Mouse (Mus musculus) urinary bladder, postnatal 4 days (tissue): ENCODE measurements around the gene Slc35e3.

Source experiments
- DNase-seq, 2 experiments: peaks; one replicate each; pipeline ENCODE4 v3.0.0; 2021 to 2022; ENCODE audit warnings: low spot score in 2 of 2

Gene Slc35e3

GRCm38 (mm10) chr10:117776281-117777102 lies 30.3 kb upstream of the Slc35e3 start:
- no peak for DNase-seq

DNA sequence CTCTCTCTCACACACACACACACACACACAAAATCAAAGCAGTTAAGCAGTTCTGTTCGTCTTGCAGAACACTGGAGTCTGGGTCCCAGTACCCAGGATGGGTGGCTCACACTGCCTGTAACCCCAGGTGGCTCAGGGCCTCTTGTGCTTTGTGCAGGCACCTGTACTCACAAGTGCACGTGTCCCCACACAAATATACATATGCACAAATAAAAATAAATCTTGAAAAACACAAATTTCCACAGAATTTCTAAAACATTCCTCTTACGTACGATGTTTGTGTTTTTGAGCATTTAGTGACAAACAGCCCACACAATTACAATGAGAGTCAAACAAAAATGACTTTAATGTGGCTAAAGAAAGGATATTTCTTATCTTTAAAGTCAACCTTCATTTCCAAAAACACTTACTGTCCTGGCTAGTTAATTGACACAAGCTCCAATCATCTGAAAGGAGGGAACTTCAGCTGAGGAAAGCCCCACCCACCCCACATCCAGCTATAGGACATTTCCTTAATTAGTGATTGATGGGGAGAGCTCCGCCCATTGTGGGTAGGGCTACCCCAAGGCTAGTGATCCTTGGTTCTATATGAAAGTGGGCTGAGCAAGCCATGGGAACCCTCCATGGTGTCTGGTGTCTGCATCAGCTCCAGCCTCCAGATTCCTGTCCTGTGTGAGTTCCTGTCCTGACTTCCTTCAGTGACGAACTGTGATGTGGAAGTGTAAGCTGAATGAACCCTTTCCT lies 29.4 kb upstream of the Slc35e3 start:
- DNase-seq = no peak

DNA sequence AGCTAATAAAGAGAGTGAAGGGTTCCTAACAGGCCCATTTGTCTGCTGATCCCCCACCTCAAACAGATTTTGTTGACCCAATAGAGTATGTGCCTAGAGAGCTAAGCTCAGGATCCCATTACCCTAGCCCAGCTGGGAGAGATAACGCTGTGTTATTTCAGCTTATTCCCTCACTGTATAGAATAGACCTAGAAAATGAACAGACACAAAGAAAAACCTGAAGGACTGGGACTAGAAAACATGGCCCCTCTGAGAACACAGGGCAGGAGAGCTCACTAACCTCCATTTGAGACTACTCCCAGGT lies 28.6 kb upstream of the Slc35e3 start:
- no peak for DNase-seq

GRCm38 (mm10) chr10:117774011-117774816 lies 28.0 kb upstream of the Slc35e3 start:
- no peak for DNase-seq

GRCm38 (mm10) chr10:117773106-117773720 lies 27.0 kb upstream of the Slc35e3 start:
- DNase-seq = no peak

- no peak for DNase-seq
Measured at GRCm38 (mm10) chr10:117772364-117773105, 26.4 kb upstream of the Slc35e3 start.

GRCm38 (mm10) chr10:117771131-117771510 lies 25.0 kb upstream of the Slc35e3 start:
- DNase-seq = no peak

GRCm38 (mm10) chr10:117770286-117771130 lies 24.3 kb upstream of the Slc35e3 start:
- no peak for DNase-seq

- no peak for DNase-seq
Measured at GRCm38 (mm10) chr10:117769541-117770285, 23.5 kb upstream of the Slc35e3 start.

GRCm38 (mm10) chr10:117768141-117768440 lies 21.9 kb upstream of the Slc35e3 start:
- DNase-seq = no peak

DNA sequence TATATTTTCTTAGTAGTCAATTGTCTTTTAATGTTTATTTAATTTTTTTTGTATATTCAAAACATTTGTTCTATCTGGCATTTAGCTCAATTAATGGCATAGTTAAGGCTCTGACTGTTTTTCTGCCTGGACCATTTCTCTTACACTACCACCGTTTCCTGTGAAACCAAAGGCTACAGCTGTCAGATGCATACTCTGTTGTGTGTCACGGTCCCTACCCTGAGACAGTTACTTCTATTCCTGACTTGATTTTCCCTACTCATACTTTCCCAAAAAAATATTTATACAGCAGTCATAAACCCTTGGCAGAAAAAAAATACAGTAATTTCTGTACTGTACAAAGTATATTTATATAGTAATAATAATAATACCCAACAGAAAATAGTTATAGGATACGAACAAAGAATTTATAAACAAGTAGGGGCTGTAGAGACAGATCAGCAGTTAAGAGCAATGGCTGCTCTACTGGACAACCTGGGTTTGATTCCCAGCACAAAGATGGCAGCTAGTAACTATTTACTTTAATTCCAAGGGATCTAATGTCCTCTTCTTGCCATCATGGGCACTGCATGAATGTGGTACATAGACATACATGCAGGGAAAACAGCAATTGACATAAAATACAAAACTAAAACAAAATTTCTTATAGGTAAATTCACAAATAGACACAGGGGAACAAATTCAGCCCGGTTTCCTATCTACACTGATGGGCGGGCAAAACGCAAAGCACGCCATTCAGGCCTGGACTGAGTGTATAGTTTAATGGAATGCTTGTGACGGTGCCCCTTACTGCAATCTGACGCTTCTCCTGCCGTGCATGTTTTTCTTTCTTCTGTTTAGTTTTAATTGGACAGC lies 21.3 kb upstream of the Slc35e3 start:
- no peak for DNase-seq

DNA sequence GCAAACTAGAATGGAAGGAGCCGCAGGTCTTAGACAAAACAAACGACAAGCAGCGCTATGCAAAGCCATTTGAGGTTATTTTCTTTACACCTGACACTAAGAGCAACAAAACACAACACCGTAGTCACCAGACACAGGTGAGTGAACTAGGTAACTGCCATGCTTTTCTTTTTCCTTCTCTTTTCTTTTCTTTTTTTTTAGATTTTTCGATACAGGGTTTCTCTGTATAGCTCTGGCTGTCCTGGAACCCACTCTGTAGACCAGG lies 20.7 kb upstream of the Slc35e3 start:
- DNase-seq = no peak

DNA sequence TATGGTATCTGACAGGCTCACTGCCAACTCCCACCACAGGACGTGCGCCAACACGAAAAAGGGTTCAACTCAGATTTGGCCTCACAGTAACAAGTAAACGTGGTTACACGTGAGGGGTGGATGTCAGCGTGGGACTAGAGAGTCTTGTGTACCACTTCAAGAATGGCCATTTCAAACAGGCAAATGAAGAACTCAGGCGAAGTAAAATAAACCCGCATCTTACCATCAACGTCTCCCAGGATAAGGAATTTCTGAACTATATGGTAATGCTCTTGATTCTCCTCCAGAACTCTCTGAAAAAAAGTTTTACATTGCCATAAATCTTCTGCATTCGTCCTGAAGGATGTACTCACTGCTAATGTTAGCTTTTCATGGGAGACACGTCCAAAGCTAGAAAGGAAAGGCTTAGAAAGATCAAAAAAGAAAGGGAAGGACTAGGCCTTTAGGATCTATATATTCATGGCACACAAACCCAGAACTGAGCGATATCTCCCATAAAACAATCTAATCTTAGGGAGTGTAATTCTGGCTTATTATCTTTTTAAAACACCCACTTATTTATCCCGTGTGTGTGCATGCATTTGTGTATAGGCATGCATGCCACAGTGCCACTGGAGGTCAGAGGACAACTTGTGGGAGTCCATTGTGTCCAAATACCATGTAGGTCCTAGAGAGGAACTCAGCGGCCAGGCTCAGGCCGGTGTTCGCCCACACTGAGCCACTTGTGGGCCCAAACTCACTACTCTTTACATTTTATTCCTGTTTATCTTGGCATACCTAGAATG lies 20.1 kb upstream of the Slc35e3 start:
- no peak for DNase-seq

GRCm38 (mm10) chr10:117765116-117765894 lies 19.1 kb upstream of the Slc35e3 start:
- DNase-seq = no peak

- DNase-seq = no peak
Measured at GRCm38 (mm10) chr10:117764598-117764997, 18.4 kb upstream of the Slc35e3 start.

- DNase-seq = no peak
Measured at GRCm38 (mm10) chr10:117763588-117764190, 17.5 kb upstream of the Slc35e3 start.

DNA sequence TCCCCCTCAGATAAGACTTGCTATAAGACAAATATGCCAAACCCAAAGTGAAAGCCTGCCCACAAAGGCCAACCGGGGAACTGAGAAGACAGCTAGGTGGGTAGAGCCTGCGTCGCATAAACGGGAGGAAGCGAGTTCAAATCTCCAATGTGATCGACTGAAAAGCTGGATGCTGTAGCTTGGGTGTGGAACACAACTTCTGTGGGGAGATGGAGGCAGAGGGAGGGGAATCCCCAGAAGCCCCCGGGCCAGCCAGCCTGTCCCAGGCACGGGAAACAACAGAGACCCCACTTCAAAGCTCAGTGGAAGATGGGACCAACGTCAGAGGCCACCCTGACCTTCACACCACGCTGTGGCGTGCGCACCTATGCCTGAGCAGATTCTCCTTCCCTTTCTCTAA lies 16.8 kb upstream of the Slc35e3 start:
- DNase-seq = no peak
